ENCODE assay signal across 17 mouse cellular contexts in genomic region chr13:111361456-111361855, GRCm38 (mm10).
"Had no signal": no experiment of that assay in that cellular context is flagged by ENCODE, and none has a peak within 500 bp of the region (broad histone marks: within the 10 kb centered on the region; RNA-seq: fewer than 3 reads in every experiment).

No protein-coding gene starts in this region.

- H3K4me3 ChIP-seq: liver, embryonic 15.5 days; lung, embryonic 15.5 days; megakaryocyte, embryonic 14.5 days; midbrain, embryonic 13.5 days; midbrain, embryonic 15.5 days; neural tube, embryonic 12.5 days; stomach, embryonic 15.5 days had no signal

- H3K36me3 ChIP-seq: liver, embryonic 15.5 days; lung, embryonic 15.5 days; midbrain, embryonic 13.5 days; midbrain, embryonic 15.5 days; neural tube, embryonic 12.5 days; stomach, embryonic 15.5 days had no signal

- H3K9ac ChIP-seq: liver, embryonic 15.5 days; liver, postnatal 0 days; lung, embryonic 15.5 days; midbrain, embryonic 13.5 days; midbrain, embryonic 15.5 days; neural tube, embryonic 12.5 days; stomach, embryonic 15.5 days had no signal

- H3K4me1 ChIP-seq: liver, embryonic 15.5 days; lung, embryonic 15.5 days; midbrain, embryonic 13.5 days; midbrain, embryonic 15.5 days; neural tube, embryonic 12.5 days; stomach, embryonic 15.5 days had no signal

- H3K4me2 ChIP-seq: liver, embryonic 15.5 days; lung, embryonic 15.5 days; midbrain, embryonic 11.5 days; midbrain, embryonic 13.5 days; midbrain, embryonic 15.5 days; neural tube, embryonic 12.5 days; stomach, embryonic 15.5 days had no signal

- DNase-seq: liver, postnatal 0 days; lung, postnatal 36 days; right cerebral cortex, postnatal 14 days; thymus, adult 18-20 months; thymus, postnatal 14 days; thymus, postnatal 36 days had no signal

- ATAC-seq: liver, postnatal 0 days; lung, postnatal 0 days; midbrain, embryonic 13.5 days; midbrain, embryonic 15.5 days had no signal

- H3K27ac ChIP-seq: liver, embryonic 15.5 days; lung, embryonic 15.5 days; macrophage; midbrain, embryonic 13.5 days; midbrain, embryonic 15.5 days; neural tube, embryonic 12.5 days; stomach, embryonic 15.5 days; stomach, postnatal 0 days had no signal

- H3K27me3 ChIP-seq: liver, embryonic 15.5 days; lung, embryonic 15.5 days; megakaryocyte, embryonic 14.5 days; midbrain, embryonic 13.5 days; midbrain, embryonic 15.5 days; neural tube, embryonic 12.5 days; stomach, embryonic 15.5 days had no signal

- H3K9me3 ChIP-seq: liver, embryonic 15.5 days; lung, embryonic 15.5 days; midbrain, embryonic 13.5 days; midbrain, embryonic 15.5 days; stomach, embryonic 15.5 days had no signal
